Mouse (Mus musculus): ENCODE results near the gene Serpinb1b.
"Not testable (repeated sequence)": the region's sequence is repeated elsewhere in the genome, so short reads cannot be mapped to it uniquely, and the experiment has no call there.

Serpinb1b gene

DNA sequence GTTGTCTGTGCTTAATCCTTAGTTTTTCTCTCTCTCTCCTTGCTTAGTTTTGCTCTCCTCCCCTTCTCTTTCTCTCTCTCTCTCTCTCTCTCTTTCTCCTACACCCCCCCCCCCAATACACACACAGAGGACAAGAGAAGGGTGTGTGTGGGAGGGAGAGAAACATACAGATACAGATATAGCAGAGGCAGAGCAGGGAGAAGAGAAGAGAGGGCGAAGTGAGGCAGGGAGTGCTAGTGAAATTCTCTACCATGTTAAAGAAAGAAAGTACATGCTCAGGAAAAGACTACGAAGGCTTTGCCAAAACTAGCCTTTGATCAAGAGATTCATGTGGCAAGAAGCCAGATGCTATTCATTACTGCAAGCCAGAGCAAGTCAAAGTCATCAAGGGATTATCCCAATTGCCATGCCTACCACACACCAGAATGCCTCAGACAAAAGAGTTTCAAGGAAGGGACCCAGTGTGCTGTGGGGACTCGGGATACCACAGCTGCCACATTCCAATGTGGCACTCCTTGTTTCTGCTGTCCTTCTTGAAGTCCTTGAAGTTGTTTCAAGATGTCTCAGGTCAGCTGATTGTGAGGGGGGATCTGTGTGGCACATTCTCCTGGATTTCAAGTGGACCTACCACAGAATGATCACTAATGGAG lies at the start of gene Serpinb1b:
Gene Serpinb1b (plus strand): TSS at position 520 of the 650 bp plus-strand sequence.
- DNase-seq = no peak

DNA sequence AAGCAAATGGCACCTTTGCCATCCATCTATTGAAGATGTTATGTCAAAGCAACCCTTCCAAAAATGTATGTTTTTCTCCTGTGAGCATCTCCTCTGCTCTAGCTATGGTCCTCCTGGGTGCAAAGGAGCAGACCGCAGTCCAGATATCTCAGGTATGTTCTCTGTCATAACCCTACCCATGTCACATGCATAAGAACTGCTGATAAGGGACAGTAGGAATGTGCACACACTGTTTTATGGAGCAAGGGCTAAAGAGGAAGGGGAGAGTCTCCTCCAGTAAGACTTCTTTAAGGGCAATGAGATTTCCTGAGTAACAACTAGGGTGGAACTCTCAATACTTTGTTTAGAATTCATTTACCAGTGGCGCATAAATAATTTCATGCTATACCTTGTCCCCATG lies 48.9 kb upstream of the Serpinb1b start:
- DNase-seq = not testable (repeated sequence)

DNA sequence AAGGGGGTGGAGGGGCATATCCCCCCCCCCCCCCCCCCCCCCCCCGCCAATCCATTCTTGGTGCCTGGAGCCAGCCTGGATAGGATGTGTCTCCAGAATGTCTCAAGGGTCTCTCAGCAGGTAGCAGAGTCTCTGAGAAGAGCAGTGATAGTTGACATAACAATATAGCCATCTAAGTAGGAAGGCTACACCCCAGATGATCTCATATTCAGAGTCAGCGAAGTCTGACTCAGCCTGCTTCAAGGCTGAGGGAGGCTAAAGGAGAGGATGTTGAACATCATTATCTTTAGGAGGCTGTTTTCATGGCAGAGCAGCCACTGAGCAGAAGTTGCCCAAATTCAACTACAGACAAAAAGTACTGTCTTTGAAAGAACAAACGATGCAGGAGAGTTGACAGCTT lies 48.1 kb upstream of the Serpinb1b start:
- DNase-seq = no peak

DNA sequence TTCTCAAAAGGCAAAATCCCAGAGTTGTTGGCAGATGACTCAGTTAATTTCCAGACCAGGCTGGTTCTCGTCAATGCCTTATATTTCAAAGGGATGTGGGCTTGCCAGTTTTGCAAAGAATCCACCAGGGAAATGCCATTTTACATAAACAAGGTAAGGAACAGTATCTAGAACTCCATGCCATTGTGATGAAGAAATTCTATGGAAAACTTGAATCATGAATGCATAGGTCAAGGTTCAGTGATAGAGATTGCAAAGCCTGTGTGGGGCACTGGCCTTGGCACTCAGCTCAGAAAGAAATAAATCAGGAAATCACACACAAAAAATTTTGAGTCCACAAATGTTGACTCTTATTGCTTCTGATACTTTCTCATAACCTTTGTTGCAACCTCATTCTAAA lies 42.9 kb upstream of the Serpinb1b start:
- DNase-seq = no peak

DNA sequence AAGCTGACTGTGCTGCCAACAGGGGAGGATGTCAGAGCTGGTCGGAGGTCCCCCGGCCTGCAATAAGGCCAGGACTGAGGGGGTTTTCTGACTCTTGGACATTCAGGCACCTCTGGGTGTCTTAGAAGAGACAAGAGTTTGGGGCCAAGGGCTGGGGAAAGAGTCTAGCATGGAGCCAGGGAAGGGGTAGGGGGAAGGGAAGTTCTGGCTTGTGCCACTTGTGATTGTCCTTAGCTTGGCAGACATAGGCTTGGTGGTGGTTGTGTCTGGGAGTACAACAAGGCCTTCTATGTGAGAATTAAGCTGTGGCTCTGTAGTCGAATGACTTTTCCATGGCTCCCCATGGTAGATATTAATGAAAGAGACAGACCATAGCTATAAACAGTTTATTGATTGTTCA lies 34.8 kb upstream of the Serpinb1b start:
- no peak for DNase-seq

DNA sequence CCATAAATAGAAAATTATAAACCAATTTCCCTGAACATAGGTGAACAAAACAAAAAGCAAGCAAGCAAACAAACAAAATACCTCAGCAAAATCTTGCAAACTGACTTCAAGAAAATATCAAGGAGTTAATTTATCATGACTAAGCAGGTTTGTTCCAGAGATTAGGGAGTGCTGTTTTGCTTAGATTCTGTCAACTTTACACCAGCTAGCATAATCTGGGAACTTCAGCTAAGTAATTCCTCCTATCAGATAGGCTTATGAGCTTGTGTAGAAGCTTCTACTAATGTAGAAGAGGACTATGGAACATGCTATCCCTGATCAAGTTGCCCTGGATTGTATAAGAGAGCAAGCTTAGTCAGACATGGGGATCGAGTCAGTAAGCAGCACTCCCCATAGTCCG lies 31.1 kb upstream of the Serpinb1b start:
- no peak for DNase-seq

DNA sequence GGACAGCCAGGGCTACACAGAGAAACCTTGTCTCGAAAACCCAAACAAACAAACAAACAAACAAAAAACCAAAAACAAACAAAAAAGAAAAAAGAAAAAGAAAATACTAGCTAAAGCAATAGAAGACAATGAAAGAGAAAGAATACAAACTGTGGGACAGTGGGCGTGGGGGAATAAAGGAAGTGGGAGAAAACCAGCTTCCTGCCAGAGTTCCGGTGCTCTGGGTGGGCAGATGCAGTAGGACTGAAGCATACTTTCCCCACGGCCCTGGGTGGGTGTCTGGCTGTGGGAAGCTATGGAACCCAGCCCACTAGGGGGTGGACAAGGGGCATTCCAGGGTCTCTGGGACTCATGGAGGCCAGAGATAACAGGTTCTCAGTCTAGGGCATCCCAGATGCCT lies 30.2 kb upstream of the Serpinb1b start:
- peak; percentile 13 for DNase-seq

DNA sequence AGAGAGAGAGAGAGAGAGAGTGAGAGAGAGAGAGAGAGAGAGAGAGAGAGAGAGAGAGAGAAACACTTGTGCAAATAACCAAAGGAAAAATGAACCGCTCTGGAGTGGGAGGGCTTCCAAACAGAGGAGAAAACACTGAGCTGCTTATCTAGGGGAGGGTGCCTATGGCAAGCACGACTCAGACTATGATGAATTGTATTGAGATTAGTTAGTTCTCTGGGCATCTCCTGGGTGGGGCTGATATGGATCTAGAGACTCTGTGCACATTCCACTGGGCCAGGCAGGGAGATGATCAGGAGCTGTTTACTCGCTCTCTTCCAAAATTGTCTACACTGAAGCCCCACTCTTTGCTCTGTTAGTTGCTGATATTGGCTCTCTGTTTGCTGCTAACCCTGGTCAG lies 26.7 kb upstream of the Serpinb1b start:
- no peak for DNase-seq

DNA sequence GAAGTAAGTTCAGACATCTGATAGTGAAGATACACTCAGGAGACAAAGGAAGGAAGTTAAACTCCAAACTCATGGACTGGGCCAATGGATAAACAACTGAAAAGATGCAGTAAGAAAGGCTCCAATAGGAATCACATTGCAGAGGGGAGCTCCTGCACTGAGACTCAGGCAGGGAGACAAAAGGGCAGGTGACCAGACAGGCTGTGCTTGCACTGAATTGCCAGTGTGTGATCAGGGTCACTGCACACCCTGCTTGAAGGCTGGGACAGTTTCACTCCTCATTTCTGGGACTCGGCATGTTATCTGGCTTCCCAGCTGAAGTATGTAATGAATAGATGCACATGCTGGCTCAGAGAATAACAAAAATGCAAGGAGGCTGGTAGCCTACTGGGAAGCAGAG lies 15.3 kb upstream of the Serpinb1b start:
- no peak for DNase-seq

DNA sequence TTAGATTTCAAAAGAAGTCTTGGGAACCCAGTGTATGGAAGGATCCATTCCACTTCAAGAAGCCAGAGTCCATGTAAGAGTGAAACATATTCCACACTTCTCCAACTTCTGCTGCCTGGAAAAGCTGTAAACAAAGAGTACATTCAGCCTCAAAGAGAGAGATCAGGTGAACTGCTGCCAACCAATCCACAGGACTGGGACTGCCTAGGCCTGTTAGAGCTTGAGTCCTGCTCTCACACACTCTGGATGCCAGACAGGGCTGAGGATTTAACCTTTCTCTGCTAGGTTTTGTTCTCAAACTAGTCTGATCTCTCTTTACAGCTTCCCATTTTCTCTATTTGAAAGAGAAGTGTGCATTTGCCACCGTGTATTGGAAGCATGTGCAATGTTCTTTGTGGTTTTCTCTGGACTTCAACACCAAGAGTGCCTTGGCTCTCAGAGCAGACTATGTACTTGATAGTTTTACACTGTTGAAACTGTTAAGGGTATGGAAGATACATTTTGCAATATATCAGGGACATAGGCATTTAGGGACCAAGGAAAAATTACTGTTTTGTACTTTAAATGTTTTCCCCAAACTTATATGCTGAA lies 10.9 kb upstream of the Serpinb1b start:
- DNase-seq = no peak

DNA sequence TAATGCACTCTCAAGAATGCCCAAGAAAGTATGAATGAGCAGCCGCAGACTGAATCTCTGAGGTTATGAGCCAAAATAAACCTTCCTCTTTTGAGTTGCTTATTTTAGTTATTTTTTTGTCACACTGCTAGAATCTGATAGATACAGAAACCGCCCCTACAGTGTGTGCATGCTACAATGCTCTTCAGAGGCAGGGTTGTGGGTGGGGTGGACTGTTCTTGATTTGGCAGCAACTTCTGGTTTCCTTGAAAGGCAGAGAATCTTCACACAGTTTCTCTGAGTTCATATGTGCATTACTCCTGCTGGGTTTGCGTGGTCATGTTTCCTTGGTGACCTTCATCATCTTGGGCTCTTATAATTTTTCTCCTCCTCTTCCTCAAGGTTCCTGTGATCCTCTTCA lies 10.2 kb upstream of the Serpinb1b start:
- no peak for DNase-seq

DNA sequence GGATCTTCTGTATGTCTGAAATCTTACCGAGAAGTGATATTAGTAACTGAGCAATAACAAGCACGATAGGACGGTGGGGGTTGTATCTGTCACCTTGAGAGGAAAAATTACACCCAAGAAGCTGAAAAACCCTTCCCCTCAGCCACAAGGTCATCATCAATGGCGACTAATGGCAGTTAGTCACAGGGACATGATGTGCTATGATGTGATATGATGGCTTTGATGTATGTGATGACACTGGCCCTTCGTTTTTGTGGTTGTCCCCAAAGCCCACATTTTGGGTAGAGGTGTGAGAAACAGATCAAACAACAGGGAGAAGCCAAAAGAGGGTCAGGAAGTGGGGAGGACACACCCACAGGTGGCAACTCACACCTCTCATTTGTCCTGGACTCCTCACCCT lies 6.6 kb upstream of the Serpinb1b start:
- no peak for DNase-seq

DNA sequence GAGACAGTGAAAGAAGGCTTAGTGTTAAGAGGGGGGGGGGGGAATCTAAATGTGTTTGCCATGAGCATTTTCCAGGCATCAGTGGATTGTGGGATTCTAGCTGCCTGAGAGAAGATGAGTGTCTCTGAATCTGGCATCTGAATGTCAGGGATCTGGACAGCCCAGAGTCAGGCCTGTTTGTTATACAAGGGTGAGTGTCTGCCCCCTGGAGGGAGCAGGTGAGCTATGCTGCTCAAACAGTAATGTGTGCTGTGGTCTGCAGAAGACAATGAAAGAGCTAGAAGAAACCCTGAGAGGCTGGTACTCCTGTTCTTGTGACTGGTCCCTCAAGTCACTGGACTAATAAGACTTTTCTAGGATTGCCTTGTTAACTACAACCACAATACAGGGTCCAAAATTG lies 4.3 kb upstream of the Serpinb1b start:
- DNase-seq = peak; percentile 51

DNA sequence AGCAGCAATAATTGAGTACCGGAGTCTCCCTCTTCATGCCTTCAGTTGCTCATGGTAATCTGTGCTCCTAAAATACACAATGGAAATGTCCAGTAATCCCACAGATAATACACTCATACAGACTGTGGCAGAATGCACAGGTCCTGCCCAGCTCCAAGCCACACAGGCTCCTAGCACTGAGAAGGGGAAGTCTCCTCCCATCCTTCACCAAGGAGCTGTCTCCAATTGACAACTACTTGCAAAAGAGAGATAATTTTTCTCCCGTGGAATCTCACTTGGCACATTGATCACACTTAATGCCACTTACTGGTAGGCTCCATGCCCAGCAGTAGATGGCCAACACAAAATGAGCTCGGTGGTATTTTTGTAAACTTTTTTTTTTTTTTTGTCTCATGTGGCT lies 2.1 kb upstream of the Serpinb1b start:
- DNase-seq = no peak

DNA sequence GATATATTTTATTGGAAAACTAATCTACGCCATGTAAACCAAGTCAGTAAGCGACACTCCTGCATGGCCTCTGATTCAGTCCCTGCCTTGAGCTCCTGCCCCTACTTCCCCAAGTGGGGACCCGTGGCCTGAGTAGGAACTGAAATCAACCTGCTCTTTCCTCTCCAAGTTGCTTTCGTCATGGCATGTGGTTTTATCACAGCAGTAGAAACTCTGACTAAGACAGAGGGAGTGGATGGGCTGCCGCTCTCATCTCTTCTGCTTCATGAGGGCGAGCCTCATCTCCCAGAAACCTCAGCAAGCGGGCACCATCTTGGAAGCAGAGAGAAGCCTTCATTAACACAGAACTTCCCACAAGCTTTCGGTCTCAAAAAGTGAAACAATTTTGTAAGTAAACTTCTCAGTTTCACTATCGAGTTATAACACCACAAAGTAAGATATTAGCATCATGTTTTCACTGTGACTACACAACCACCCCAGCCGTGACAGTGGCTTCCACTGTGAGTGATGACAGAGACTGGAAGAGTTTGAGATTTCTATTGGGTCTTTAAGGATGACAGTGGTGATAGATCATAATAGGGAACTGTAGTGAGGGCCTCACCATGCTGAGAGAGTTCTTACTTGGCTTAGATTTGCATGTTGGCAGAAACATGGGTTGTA lies 1.2 kb upstream of the Serpinb1b start:
- DNase-seq = no peak

DNA sequence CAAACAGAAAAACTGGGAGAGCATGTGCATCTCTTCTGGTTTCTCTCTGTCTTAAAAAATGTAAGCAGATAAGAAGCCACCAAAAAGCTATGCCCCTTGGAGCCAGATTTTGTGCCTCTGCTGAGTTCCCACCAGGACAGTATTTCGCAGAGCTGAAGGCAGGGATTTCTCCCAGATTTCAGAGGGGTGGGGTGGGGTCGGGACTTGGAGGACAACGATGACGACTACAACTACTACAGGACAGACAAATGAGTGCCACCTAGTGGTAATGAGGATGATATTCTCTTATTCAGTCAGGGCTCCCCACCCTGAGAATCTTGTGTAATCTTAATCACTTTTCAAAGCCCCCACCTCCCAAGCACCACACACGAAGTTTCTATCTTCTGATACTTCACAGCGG lies 1.0 kb downstream of the Serpinb1b start:
- no peak for DNase-seq

DNA sequence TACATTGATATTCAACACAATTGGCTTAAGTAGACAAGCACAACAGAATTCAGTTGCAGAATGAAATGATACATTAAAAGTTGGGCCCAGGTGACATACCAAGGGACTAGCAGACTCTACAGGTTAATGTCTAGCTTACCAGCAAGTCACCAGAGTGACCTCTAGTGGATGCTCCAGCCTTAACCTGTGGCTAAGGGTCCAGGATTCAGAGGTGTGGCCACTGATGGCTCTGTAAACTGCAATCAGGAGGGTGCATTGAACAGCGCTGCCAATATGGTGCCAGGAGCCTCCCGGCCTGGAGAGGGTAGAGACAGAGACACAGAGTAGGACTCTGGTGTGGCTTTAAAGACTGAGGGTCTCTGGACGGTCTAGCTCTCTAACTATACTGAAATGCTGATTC lies 2.0 kb downstream of the Serpinb1b start:
- DNase-seq = peak; percentile 20

DNA sequence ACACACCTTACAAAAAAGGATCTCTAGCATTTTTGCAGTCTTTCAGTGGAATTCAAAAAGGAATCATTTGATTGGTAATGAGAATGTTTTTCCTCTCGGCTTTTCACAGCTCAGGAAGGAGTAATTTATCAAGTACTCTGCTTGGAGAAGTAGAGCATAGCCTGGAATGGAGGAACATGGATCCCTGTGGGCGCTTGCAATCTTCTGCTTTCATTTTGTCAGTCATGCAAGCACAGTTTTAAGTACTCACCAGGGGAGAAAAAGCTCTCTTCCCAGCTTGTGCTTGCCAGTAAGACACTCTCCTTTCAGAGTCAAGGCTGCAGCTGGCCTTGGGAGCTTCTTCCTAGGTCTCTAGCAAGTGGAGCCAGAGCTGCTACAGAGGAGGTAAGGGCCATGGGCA lies 5.5 kb downstream of the Serpinb1b start:
- no peak for DNase-seq

DNA sequence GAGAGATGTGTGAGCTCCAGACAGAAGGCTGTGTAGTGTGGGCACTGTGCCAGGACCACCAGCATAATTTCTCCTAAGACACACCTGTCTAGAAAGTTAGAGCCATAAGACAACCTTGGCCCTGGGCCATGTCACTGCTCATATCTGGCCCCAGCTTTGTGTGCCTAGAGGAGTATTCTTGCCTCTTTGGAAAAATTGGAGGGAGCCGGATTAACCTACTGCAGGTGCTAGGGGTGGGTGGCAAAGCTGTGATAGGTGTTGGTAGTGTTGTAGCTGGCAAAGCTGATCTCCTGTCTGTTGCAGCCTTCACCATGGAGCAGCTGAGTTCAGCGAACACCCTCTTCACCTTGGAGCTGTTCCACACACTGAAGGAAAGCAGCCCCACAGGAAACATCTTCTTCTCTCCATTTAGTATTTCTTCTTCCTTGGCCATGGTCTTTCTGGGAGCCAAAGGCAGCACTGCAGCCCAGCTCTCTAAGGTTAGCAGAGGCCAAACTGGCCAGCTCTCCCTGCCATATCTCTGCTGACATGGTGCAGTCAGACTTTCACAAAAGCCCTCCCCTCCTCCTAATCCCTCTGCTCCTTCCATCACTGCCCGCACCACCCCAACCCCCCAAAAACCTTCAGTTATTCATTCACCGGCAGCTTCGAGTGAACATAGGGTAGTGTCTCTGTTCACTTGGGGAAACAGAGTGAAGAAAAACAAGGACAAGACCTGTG lies 6.8 kb downstream of the Serpinb1b start:
- DNase-seq = no peak

DNA sequence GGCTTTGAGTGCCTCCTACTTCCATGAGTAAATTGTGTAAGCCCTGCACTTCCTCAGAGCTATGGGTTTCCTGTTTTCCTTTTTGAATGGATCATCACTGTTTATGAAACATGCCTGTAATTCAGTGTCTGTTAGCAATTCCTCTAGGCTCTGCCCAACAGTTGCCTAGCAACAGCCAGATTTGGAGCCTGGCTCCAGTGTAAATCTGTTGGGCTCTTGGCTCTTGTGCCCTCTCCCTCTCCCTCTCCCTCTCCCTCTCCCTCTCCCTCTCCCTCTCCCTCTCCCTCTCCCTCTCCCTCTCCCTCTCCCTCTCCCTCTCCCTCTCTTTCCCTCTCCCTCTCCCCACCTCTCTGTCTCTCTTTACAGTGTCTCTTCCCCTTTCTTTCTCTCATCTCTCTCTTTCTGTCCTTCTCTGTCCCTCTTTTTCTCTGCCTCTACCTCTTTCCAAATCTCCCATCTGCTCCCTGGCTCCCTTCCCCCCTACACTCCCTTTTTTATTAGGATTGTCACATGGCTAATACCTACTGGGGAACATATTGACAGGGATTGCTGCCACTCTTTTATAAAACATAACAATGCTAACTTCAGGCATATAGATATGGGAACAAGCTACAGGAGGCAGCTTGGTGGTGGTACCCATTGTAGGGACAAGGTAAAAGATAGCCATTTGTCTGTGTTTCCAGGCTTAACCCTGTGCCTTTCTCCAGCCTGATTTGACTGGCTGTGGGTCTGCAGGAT lies 7.5 kb downstream of the Serpinb1b start:
- DNase-seq = no peak

DNA sequence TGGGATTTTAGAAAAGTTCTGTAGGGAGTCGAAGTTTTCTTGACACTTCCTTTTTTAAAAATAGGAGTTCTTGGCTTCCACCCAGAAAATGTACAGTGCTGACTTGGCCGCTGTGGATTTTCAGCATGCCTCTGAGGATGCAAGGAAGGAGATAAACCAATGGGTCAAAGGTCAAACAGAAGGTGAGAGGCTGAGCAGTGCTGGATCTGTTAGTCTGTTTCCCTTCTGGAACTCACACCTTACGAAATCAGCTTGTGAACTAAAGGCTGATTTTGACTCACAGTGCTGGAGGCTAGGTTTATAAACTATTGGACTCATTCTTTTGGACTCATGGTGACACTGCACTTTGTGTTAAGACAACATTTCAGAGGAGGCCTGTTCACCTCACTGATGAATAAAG lies 11.2 kb downstream of the Serpinb1b start:
- no peak for DNase-seq

DNA sequence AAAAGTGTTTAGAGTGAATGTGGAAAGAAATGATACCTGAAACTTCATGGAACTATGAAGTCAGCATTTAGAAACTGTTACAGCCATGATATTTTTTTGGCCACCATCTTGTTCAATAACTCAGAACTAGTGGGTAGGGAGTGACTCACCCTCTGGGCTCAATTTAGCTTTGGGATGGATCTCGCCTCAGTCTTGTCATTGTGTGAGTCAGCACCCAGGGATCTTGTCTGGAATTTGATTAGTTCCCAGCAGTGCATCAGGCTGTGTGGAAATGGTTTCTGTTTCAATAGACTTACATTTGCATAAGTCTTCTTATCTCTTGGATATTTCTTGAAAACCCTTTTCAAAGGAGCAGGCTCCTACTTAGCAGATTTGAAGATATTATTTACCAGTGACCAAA lies 12.2 kb downstream of the Serpinb1b start:
- no peak for DNase-seq

DNA sequence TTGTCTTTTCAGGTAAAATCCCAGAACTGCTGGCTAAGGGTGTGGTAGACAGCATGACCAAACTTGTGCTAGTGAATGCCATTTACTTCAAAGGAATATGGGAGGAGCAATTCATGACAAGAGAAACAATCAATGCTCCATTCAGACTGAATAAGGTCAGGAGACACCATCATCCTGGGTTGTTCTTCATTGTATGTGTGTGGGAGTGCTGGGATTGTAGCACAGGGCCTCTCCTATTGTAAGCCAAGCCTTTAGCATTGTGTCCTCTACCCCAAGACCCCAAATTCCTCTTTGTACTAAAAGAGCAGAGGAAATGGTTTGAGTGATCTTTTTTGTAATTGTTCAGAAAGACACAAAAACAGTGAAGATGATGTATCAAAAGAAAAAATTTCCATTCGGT lies 12.9 kb downstream of the Serpinb1b start:
- no peak for DNase-seq

Measured in thymus, postnatal 4 days (tissue).